Comparison of ENCODE assay signal across 9 mouse cellular contexts in the genomic region with DNA sequence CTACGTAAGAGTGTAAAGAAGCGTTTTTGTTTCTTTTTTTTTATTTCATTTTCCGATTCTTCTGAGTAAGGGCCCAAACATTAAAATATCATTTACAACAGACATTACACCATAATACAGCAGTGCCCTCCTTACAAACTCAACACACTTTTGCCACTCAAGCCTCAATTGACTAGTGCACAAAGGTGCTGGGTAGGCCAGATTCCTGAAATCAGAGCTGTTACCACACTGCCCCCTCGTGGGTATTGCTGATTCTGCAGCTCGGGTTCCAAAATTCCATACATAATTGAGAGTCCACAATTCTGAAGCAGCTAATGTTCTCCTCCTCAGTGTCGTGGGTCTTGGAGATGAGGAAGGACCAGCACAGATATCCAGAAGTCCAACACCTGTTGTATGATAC.
A peak's percentile ranks its signal among the peaks of the same experiment; 100 is the strongest.
DNase-seq lines count a peak whose midpoint lies in the region; ATAC-seq and TF ChIP-seq lines count a peak whose summit lies in the region.
"Had no signal": no experiment of that assay in that cellular context is flagged by ENCODE, and none has a peak within 500 bp of the region (broad histone marks: within the 10 kb centered on the region; RNA-seq: fewer than 3 reads in every experiment).

No protein-coding gene starts in this region.

- peak; percentile 87 for DNase-seq in hindbrain, embryonic 11.5 days (ENCODE audit: low spot score)
- peak; percentile 70 for DNase-seq in adrenal gland, postnatal 14 days
- DNase-seq in embryonic facial prominence, embryonic 14.5 days (ENCODE audit: low spot score): peak; percentile 44
- peak; percentile 88 for DNase-seq in hindbrain, postnatal 0 days (ENCODE audit: low spot score)
- peak; percentile 56 to 82 for DNase-seq in left cerebral cortex, postnatal 10 days (ENCODE audit: extremely low spot score in 1 of 2, low spot score in 2 of 2)
- peak; percentile 89 for DNase-seq in midbrain, embryonic 14.5 days
- DNase-seq in urinary bladder, postnatal 25 days (ENCODE audit: low spot score): peak; percentile 63

- peak; percentile 54; the same call in 1 of the 2 replicates for ATAC-seq in hindbrain, embryonic 11.5 days (ENCODE audit: low FRiP score)
- no peak for ATAC-seq in hindbrain, embryonic 12.5 days (ENCODE audit: low FRiP score)
- ATAC-seq in embryonic facial prominence, embryonic 14.5 days (ENCODE audit: low read depth): no peak
- peak; percentile 45; the same call in 1 of the 2 replicates for ATAC-seq in hindbrain, postnatal 0 days
- ATAC-seq in midbrain, embryonic 14.5 days (ENCODE audit: low FRiP score, low TSS enrichment): 0 out of 2 replicates have a peak, but pooled peaks have one; percentile 24

- no peaks in the 10 kb centered on the region for H3K27me3 ChIP-seq in hindbrain, embryonic 11.5 days (ENCODE audit: control insufficient read depth, insufficient read depth, low read length)
- no peaks in the 10 kb centered on the region; the same call in 1 of the 2 replicates for H3K27me3 ChIP-seq in hindbrain, embryonic 12.5 days
- H3K27me3 ChIP-seq in embryonic facial prominence, embryonic 14.5 days (replicated peaks; ENCODE audit: control insufficient read depth, insufficient read depth, low read length): no peaks in the 10 kb centered on the region
- no peaks in the 10 kb centered on the region for H3K27me3 ChIP-seq in hindbrain, postnatal 0 days (ENCODE audit: insufficient read depth, low read length)
- no peaks in the 10 kb centered on the region for H3K27me3 ChIP-seq in midbrain, embryonic 14.5 days (ENCODE audit: control insufficient read depth, insufficient read depth, low read length)

- H3K36me3 ChIP-seq in hindbrain, embryonic 11.5 days (ENCODE audit: control insufficient read depth, insufficient read depth, low read length): no peaks in the 10 kb centered on the region
- H3K36me3 ChIP-seq in hindbrain, embryonic 12.5 days: no peaks in the 10 kb centered on the region
- H3K36me3 ChIP-seq in embryonic facial prominence, embryonic 14.5 days (ENCODE audit: control insufficient read depth, insufficient read depth, low read length): no peaks in the 10 kb centered on the region
- H3K36me3 ChIP-seq in hindbrain, postnatal 0 days (ENCODE audit: insufficient read depth, low read length): no peaks in the 10 kb centered on the region
- H3K36me3 ChIP-seq in midbrain, embryonic 14.5 days (ENCODE audit: control insufficient read depth, insufficient read depth, low read length): no peaks in the 10 kb centered on the region
- H3K36me3 ChIP-seq: limb, embryonic 15.5 days had no signal

- H3K9me3 ChIP-seq in hindbrain, embryonic 11.5 days (ENCODE audit: control insufficient read depth, low read length): no peaks in the 10 kb centered on the region
- H3K9me3 ChIP-seq in hindbrain, embryonic 12.5 days (replicated peaks): no peaks in the 10 kb centered on the region
- H3K9me3 ChIP-seq in embryonic facial prominence, embryonic 14.5 days (ENCODE audit: control insufficient read depth, low read length): no peaks in the 10 kb centered on the region
- no peaks in the 10 kb centered on the region for H3K9me3 ChIP-seq in hindbrain, postnatal 0 days (ENCODE audit: low read length)
- no peaks in the 10 kb centered on the region for H3K9me3 ChIP-seq in midbrain, embryonic 14.5 days (ENCODE audit: control insufficient read depth, low read length)
- H3K9me3 ChIP-seq: limb, embryonic 15.5 days had no signal

- WGBS in hindbrain, embryonic 11.5 days: 47% methylated on average over 6 of the region's 6 CpGs
- WGBS in hindbrain, embryonic 12.5 days: 46% methylated on average over 6 of the region's 6 CpGs
- WGBS in embryonic facial prominence, embryonic 14.5 days: 42% methylated on average over 6 of the region's 6 CpGs
- 41% methylated on average over 6 of the region's 6 CpGs for WGBS in hindbrain, postnatal 0 days
- 46% methylated on average over 6 of the region's 6 CpGs for WGBS in midbrain, embryonic 14.5 days

- peak; percentile 93 for TF ChIP-seq CTCF in hindbrain, postnatal 0 days (IDR thresholded peaks at IDR 0.05; ENCODE audit: low read depth)

- H3K4me1 ChIP-seq in hindbrain, embryonic 11.5 days (replicated peaks; ENCODE audit: control insufficient read depth, insufficient read depth, low read length): no peaks in the 10 kb centered on the region
- H3K4me1 ChIP-seq in hindbrain, embryonic 12.5 days: no peaks in the 10 kb centered on the region
- H3K4me1 ChIP-seq in embryonic facial prominence, embryonic 14.5 days (ENCODE audit: control insufficient read depth, insufficient read depth, low read length): no peaks in the 10 kb centered on the region
- no peaks in the 10 kb centered on the region for H3K4me1 ChIP-seq in hindbrain, postnatal 0 days (ENCODE audit: insufficient read depth, low read length)
- no peaks in the 10 kb centered on the region for H3K4me1 ChIP-seq in midbrain, embryonic 14.5 days (ENCODE audit: control insufficient read depth, insufficient read depth, low read length)
- H3K4me1 ChIP-seq: limb, embryonic 15.5 days had no signal

- no peak overlapping the region for H3K27ac ChIP-seq in hindbrain, embryonic 11.5 days (ENCODE audit: low read depth, low read length)
- H3K27ac ChIP-seq in hindbrain, embryonic 12.5 days: no peak overlapping the region
- H3K27ac ChIP-seq in embryonic facial prominence, embryonic 14.5 days (replicated peaks; ENCODE audit: low read depth, low read length): no peak overlapping the region
- H3K27ac ChIP-seq in hindbrain, postnatal 0 days: no peak overlapping the region
- no peak overlapping the region for H3K27ac ChIP-seq in midbrain, embryonic 14.5 days (replicated peaks; ENCODE audit: low read depth, low read length)
- H3K27ac ChIP-seq: limb, embryonic 15.5 days had no signal

- intact Hi-C loops in left cerebral cortex, postnatal 10 days (cut with DNase I): no loop called here

- no peak overlapping the region for H3K9ac ChIP-seq in hindbrain, embryonic 11.5 days (ENCODE audit: low read depth, low read length)
- H3K9ac ChIP-seq in hindbrain, embryonic 12.5 days: no peak overlapping the region
- no peak overlapping the region for H3K9ac ChIP-seq in embryonic facial prominence, embryonic 14.5 days (ENCODE audit: low read depth, low read length)
- H3K9ac ChIP-seq in hindbrain, postnatal 0 days (replicated peaks; ENCODE audit: low read length): no peak overlapping the region
- no peak overlapping the region for H3K9ac ChIP-seq in midbrain, embryonic 14.5 days (replicated peaks; ENCODE audit: low read length)
- H3K9ac ChIP-seq: limb, embryonic 15.5 days had no signal

- no peak overlapping the region for H3K4me3 ChIP-seq in hindbrain, embryonic 11.5 days (ENCODE audit: low read depth, low read length)
- no peak overlapping the region for H3K4me3 ChIP-seq in hindbrain, embryonic 12.5 days
- no peak overlapping the region for H3K4me3 ChIP-seq in embryonic facial prominence, embryonic 14.5 days (ENCODE audit: low read depth, low read length)
- H3K4me3 ChIP-seq in hindbrain, postnatal 0 days (ENCODE audit: low read length): no peak overlapping the region
- H3K4me3 ChIP-seq in midbrain, embryonic 14.5 days (replicated peaks; ENCODE audit: low read depth, low read length): no peak overlapping the region
- H3K4me3 ChIP-seq: limb, embryonic 15.5 days had no signal

- H3K4me2 ChIP-seq in hindbrain, embryonic 11.5 days (replicated peaks; ENCODE audit: low read depth, low read length): no peak overlapping the region
- no peak overlapping the region for H3K4me2 ChIP-seq in hindbrain, embryonic 12.5 days (replicated peaks)
- H3K4me2 ChIP-seq in embryonic facial prominence, embryonic 14.5 days (ENCODE audit: low read depth, low read length): no peak overlapping the region
- H3K4me2 ChIP-seq in hindbrain, postnatal 0 days (ENCODE audit: low read depth, low read length): no peak overlapping the region
- H3K4me2 ChIP-seq in midbrain, embryonic 14.5 days (ENCODE audit: low read length): no peak overlapping the region
- H3K4me2 ChIP-seq: limb, embryonic 15.5 days had no signal

Comparison
In these comparisons a context has a peak if more than half of its experiments do, and no peak if none do; other contexts are left out.
1. ATAC-seq: peak in hindbrain, embryonic 11.5 days (single experiment), hindbrain, postnatal 0 days (single experiment) and midbrain, embryonic 14.5 days (single experiment); none in hindbrain, embryonic 12.5 days (single experiment) and embryonic facial prominence, embryonic 14.5 days (single experiment).
2. Peak in every context shown above with its lines, with median percentiles within 50 percentile points of each other: DNase-seq.